Mouse (Mus musculus) MEL (cell line): Measurements from ENCODE around the gene Tnrc18.

Experiments used
- CHD2 ChIP-seq: IDR thresholded peaks from 2 replicates; pipeline ENCODE4 v1.6.1; 2011; ENCODE audit warnings: low read length, improper control_type of control experiment
- CTCF ChIP-seq, 3 experiments: IDR thresholded peaks in 2 of 3; conservative IDR thresholded peaks in 1 of 3; 2 replicates each; pipeline ENCODE4 v1.5.1; 2011 to 2012; ENCODE audit warnings: low read length in 3 of 3, low read depth in 2 of 3, mild to moderate bottlenecking in 2 of 3, improper control_type of control experiment in 1 of 3, inconsistent platforms in 1 of 3, mixed read lengths in 1 of 3, moderate library complexity in 1 of 3; ENCODE audit not compliant: control insufficient read depth in 1 of 3, insufficient read depth in 1 of 3, poor library complexity in 1 of 3, severe bottlenecking in 1 of 3
- ELF1 ChIP-seq: IDR thresholded peaks from 2 replicates; pipeline ENCODE4 v1.6.1; 2014; ENCODE audit warnings: low read depth, mild to moderate bottlenecking, inconsistent platforms, low read length, improper control_type of control experiment, moderate library complexity
- HCFC1 ChIP-seq: IDR thresholded peaks from 2 replicates; pipeline ENCODE4 v1.6.1; 2012; ENCODE audit warnings: low read depth, mild to moderate bottlenecking, inconsistent platforms, low read length, improper control_type of control experiment, moderate library complexity
- KAT2A ChIP-seq: conservative IDR thresholded peaks from 2 replicates; pipeline ENCODE4 v1.6.1; 2012; ENCODE audit warnings: low read depth, low read length, improper control_type of control experiment, inconsistent platforms
- MAZ ChIP-seq: IDR thresholded peaks from 2 replicates; pipeline ENCODE4 v1.6.1; 2012; ENCODE audit warnings: low read depth, mild to moderate bottlenecking, inconsistent platforms, low read length, improper control_type of control experiment
- MXI1 ChIP-seq: IDR thresholded peaks from 2 replicates; pipeline ENCODE4 v1.6.1; 2011; ENCODE audit warnings: mild to moderate bottlenecking, low read depth, low read length, improper control_type of control experiment
- POLR2A ChIP-seq, 2 experiments: IDR thresholded peaks; 2 replicates each; pipeline ENCODE4 v1.6.1; 2011 to 2012; ENCODE audit warnings: low read length in 2 of 2, mild to moderate bottlenecking in 2 of 2, control low read depth in 1 of 2, improper control_type of control experiment in 1 of 2, low read depth in 1 of 2, moderate library complexity in 1 of 2; ENCODE audit not compliant: control insufficient read depth in 1 of 2, insufficient read depth in 1 of 2, poor library complexity in 1 of 2
- POLR2AphosphoS2 ChIP-seq: IDR thresholded peaks from 2 replicates; pipeline ENCODE4 v1.6.1; 2011; ENCODE audit warnings: low read length, improper control_type of control experiment
- SMC3 ChIP-seq: IDR thresholded peaks from 2 replicates; pipeline ENCODE4 v1.6.1; 2011; ENCODE audit warnings: low read depth, low read length, improper control_type of control experiment
- TAL1 ChIP-seq: IDR thresholded peaks from 2 replicates; pipeline ENCODE4 v1.6.1; 2012; ENCODE audit warnings: mild to moderate bottlenecking, inconsistent platforms, low read length, moderate library complexity, mixed read lengths
- USF1 ChIP-seq: IDR thresholded peaks from 2 replicates; pipeline ENCODE4 v1.6.1; 2014; ENCODE audit warnings: low read depth, mild to moderate bottlenecking, inconsistent platforms, low read length, improper control_type of control experiment, moderate library complexity
- ZMIZ1 ChIP-seq: IDR thresholded peaks from 2 replicates; pipeline ENCODE4 v1.6.1; 2012; ENCODE audit warnings: low read depth, mild to moderate bottlenecking, inconsistent platforms, low read length, improper control_type of control experiment, moderate library complexity

DNA sequence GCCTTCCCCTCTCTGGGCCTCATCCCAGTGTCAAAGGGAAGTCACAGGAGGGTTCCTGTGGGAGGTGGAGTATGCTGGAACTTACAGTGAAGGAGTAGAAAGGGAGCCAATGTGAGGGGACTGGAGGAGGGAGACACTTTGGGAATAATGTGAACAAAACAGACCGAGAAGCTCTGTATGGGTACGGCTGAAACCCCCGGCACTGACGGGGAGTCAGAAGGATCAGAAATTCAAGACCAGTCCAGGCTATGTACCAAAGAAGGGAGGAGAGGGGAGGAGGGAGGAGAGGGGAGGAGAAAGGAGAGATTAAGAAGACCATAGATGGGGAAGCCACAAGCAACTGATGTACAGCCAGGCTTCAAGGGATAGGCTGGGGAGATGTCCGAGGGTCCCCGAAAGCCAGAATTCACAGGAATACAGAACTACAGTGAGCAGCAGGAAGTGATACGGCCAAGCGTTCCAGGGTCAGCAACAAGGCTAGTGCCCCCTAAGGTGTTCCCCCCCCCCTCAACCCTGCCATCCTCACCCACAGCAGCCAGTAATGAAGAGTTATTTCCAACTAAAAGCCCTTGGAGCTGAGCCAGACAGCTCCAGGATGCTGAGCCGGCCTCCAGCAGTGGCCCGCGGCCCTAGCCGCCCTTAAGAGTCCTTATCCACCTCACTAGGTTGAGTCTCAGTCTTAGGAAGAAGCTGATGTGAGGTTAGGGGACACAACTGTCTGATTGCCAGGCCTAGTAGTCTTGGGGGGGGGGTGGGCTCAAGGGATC, 124.3 kb downstream of the Tnrc18 start:
- no peak for TF ChIP-seq HCFC1
- no peak for TF ChIP-seq KAT2A
- TF ChIP-seq CTCF (IDR thresholded peaks at IDR 0.05 in 2 of 3, conservative IDR thresholded peaks at IDR 0.05 in 1 of 3; ENCODE audit: control insufficient read depth in 1 of 3, insufficient read depth in 1 of 3, low read depth in 2 of 3, low read length in 3 of 3, poor library complexity in 1 of 3, severe bottlenecking in 1 of 3): no peak
- TF ChIP-seq MXI1: no peak
- TF ChIP-seq MAZ: no peak
- no peak for TF ChIP-seq POLR2A (IDR thresholded peaks at IDR 0.05; ENCODE audit: control insufficient read depth in 1 of 2, insufficient read depth in 1 of 2, low read depth in 1 of 2, low read length in 2 of 2, poor library complexity in 1 of 2)
- no peak for TF ChIP-seq ZMIZ1
- TF ChIP-seq CHD2: no peak
- no peak for TF ChIP-seq TAL1
- no peak for TF ChIP-seq ELF1
- no peak for TF ChIP-seq POLR2AphosphoS2
- TF ChIP-seq USF1: no peak
- no peak for TF ChIP-seq SMC3
